Mouse (Mus musculus) splenic B cell, adult 2 months (primary cell): Measurements from ENCODE around the gene Lrrc20.

Source experiments
- DNase-seq: peaks from one replicate; pipeline ENCODE4 v3.0.0-alpha.2; 2011; ENCODE audit warnings: low read depth, low spot score
- H3K27me3 ChIP-seq: 2 replicates; pipeline ENCODE4 v1.6.1; 2012; ENCODE audit warnings: mild to moderate bottlenecking, low read length, moderate library complexity, mixed read lengths; ENCODE audit not compliant: control insufficient read depth, poor library complexity, insufficient read depth, severe bottlenecking
- H3K36me3 ChIP-seq: 2 replicates; pipeline ENCODE4 v1.6.1; 2012; ENCODE audit warnings: mild to moderate bottlenecking, low read length, moderate library complexity, mixed read lengths; ENCODE audit not compliant: control insufficient read depth, poor library complexity, insufficient read depth, severe bottlenecking

Lrrc20 gene

DNA sequence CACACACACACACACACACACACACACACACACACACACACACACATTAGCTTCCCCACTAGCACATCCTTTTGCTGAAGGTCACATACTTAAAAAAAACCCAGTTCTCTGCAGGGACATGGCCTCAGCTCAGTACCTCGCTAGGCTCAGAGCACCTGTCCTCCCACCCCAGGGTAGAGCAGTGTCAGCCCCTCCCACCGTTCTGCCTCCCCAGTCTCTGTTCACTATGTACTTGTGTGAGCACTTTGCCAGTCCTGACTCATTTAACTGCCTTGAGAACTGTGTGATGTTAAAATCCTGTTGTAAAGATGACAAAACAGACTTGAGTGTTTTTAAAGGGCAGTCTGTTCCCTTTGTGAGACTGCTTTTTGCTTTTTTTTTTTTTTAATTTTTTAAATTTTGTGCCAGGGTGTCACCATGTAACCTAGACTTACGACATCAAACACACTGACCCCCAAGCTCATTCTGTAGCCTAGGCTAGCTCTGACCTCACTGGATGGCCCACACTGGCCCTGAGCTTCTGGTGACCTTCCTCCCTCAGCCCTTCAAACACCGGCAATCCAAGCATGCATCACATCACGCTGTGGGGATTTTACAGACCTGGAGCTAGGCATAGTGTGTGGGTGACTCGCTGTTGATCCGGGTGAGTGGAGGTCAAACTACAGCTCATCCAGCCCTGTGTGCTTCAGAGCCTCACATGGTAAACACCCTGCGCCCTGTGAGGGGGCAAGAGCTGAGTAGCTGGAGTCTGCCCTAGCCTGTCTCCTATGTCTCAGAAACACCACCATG is 11.1 kb downstream of the Lrrc20 start:
- no peak for DNase-seq
- Histone ChIP-seq H3K36me3 (no peaks in the 10 kb centered on the region), H3K27me3 (no peaks in the 10 kb centered on the region)

DNA sequence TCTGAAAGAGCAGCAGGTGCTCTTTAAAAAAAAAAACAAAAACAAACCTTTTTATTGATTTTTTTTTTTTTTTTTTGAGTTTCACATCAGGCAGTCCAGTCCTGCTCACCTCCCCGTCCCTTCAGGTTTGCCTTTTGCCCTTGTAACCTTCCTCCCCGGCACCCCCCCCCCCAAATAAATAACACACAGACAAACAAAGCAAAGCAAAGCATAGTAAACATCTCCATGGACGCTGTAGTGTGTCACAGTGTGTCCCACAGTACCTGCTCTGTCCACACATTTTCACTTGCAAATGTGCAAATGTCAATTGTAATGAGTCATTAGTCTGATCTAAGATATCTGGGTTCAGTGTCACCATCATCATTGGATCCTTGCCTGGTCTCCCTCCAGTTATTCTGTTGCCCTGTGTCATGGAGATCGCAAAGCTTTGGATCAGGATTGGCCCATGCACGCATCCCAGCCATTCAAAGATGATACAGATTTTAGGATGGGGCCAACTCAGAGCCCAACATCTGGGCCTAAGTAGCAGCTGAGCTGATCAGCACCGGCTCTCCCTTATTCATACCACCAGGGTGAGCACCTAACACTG is 13.0 kb downstream of the Lrrc20 start:
- no peak for DNase-seq
- no peaks in the 10 kb centered on the region for H3K27me3 ChIP-seq
- H3K36me3 ChIP-seq, result no peaks in the 10 kb centered on the region

- H3K27me3 ChIP-seq, result no peaks in the 10 kb centered on the region
- no peak for DNase-seq
- no peaks in the 10 kb centered on the region for H3K36me3 ChIP-seq
These were observed 16.0 kb downstream of the Lrrc20 start for GRCm38 (mm10) chr10:61491573-61491972.

- no peaks in the 10 kb centered on the region for H3K36me3 ChIP-seq
- peak; percentile 75 for DNase-seq
- no peaks in the 10 kb centered on the region for H3K27me3 ChIP-seq
These were observed 16.4 kb downstream of the Lrrc20 start for GRCm38 (mm10) chr10:61492040-61492439.

- Histone ChIP-seq H3K36me3 (no peaks in the 10 kb centered on the region), H3K27me3 (no peaks in the 10 kb centered on the region)
- no peak for DNase-seq
These were observed 19.9 kb downstream of the Lrrc20 start for GRCm38 (mm10) chr10:61495461-61495860.

DNA sequence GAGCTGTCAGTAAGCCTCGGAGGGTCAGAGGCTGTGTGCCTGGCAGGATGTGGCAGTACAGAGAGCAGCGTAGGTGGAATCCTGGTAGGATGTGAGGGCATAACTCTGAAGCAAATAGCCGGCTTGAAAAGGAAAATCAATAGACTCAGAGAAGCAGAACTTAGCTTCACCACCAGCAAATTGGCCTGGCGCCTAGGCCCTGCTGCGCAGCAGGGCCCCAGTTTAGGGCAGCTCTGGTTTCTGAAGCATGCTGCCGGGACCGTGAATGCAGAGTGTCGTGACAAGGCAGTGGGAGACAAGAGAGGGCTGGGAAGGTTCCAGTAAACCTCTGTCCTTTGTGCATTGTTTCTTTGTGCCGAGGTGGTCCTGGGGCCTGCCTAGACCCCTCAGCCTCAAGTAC is 20.6 kb downstream of the Lrrc20 start:
- no peak for DNase-seq
- no peaks in the 10 kb centered on the region for H3K27me3 ChIP-seq
- H3K36me3 ChIP-seq, result no peaks in the 10 kb centered on the region

GRCm38 (mm10) chr10:61499505-61500466 is 24.2 kb downstream of the Lrrc20 start:
- Histone ChIP-seq H3K27me3 (no peaks in the 10 kb centered on the region), H3K36me3 (no peaks in the 10 kb centered on the region)
- no peak for DNase-seq

DNA sequence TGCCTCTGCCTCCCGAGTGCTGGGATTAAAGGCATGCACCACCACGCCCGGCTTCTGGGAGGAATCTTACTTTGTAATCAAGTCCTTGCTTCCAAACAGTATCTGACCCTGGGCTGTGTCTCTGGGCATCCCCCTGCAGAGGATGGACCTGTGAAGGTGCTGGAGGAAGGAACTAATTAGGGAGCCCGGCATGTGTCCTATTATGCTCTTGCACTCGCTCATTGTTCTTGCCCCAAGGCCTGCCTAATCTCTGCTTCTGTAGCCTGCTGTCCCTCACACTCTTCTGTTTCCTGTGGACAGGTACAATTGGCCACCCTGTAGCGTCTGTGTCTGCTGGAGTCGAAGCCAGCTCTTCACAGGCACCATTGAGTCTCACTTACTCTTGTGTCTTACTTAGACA is 25.2 kb downstream of the Lrrc20 start:
- DNase-seq, result no peak
- no peaks in the 10 kb centered on the region for H3K27me3 ChIP-seq
- H3K36me3 ChIP-seq, result no peaks in the 10 kb centered on the region

- no peak for DNase-seq
- H3K27me3 ChIP-seq, result no peaks in the 10 kb centered on the region
- no peaks in the 10 kb centered on the region for H3K36me3 ChIP-seq
These were observed 28.5 kb downstream of the Lrrc20 start for GRCm38 (mm10) chr10:61504073-61504472.

DNA sequence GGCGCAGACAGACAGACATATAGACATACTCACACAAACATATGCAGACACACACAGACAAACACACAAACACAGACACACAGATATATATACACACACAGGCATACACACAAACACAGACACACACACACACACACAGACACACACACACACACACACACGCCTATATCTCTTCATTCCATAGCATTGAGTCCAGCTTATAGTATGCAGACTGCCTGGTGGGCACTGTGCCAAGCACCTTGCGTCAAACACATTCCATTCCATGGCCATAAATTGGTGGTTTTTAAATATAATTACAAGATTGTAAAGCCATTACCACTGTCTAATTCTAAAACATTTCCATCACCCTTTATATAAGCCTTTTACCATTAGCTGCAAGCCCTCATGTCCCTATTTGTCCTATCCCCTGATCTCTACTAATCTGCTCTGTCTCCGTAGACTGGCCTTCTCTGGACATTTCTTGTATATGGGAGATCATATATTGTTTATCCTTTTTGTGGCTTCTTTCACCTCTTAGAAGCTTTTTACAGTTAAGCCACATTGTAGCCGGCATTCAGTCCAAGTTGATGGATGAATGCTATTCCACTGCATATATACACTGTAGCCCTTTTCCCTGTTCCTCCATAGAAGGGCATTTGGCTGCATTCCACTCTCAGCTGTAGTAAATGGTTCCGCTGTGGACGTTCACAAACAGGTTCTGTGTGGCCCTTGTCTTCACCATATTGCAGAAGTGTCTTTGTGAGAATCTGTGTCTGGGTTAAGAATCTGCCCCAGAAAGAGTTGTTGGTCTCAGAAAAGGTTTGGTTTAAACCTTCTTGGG is 31.0 kb downstream of the Lrrc20 start:
- H3K36me3 ChIP-seq, result no peaks in the 10 kb centered on the region
- no peaks in the 10 kb centered on the region for H3K27me3 ChIP-seq
- no peak for DNase-seq

DNA sequence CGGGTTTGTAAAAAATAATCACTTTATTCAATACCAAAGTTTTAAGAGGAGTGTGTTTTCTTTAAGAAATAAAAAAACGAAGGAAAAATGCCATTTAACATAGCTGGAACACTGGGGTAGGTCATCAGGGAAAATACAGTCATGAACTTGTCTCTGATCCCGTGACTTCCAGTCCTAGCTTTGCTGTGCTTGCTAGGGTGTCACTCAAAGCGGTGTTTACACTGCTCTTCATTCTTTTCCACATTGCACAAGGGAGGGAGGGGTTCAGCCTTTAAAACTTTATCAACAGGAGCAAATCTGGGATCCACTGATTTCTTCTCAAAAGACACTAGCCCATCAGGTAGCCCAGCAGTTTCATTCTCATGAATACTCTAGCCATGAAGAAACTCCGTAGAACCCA is 34.3 kb downstream of the Lrrc20 start:
- Histone ChIP-seq H3K27me3 (no peaks in the 10 kb centered on the region), H3K36me3 (no peaks in the 10 kb centered on the region)
- DNase-seq, result no peak

GRCm38 (mm10) chr10:61510809-61511208 is 35.2 kb downstream of the Lrrc20 start:
- Histone ChIP-seq H3K36me3 (no peaks in the 10 kb centered on the region), H3K27me3 (no peaks in the 10 kb centered on the region)
- DNase-seq, result no peak

DNA sequence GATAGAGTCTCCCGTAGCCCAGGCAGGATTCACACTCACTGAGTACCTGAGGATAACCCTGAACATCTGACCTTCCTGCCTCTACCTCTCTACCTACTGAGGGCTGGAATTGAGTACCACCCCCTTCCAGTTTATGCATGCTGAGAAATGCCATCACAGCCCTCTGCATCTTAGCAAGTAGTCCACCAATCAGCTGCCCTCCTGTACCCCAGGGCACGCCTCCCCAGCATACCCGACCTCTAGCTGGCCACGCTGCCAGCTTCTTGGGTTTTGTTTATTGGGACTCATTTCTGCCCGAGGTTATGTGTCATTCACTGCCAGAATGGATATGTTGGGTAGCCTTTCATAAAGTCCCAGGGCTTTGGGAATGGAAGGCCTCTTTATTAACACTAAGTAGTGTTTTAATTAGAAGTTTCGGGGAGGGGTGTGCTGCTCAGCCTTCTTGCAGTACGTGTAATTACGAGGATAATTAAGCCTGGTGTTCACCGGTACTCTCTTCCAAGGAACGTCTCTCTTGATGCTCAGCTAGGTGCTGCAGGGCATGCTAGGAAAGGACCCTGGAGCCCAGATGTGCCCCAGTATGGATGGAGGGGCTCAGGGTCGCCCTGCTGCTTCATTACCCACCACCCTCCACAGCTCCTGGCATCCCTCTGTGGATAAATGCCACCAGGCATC is 36.8 kb downstream of the Lrrc20 start:
- H3K27me3 ChIP-seq, result no peaks in the 10 kb centered on the region
- H3K36me3 ChIP-seq, result no peaks in the 10 kb centered on the region
- no peak for DNase-seq

DNA sequence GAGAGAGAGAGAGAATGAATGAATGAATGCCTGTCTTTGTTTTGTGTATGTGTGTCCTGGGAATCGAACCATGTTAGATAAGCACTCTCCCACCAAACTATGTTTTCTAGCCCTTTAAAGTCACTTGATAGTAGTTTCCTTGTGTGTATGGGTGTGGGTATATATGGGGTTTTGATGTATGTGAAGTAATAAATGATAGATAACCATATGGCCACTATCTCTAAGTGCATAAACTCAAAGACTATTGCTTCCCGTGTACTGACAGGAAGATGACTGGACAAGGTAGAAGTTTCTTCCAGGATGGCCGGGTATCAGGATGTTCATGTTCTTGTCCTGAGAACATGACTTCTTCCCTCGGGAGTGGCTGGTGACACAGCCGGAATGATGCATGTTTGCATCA is 41.3 kb downstream of the Lrrc20 start:
- H3K27me3 ChIP-seq, result no peaks in the 10 kb centered on the region
- no peak for DNase-seq

More for the DNA sequence above, 41.3 kb downstream of the Lrrc20 start:
- no peaks in the 10 kb centered on the region for H3K36me3 ChIP-seq
